Mouse (Mus musculus): ENCODE measurements around the gene Mertk.

GRCm38 (mm10) chr2:128697047-128697446 is 1.7 kb upstream of the Mertk start:
- TF ChIP-seq CTCF (IDR thresholded peaks at IDR 0.05; ENCODE audit: extremely low read depth, insufficient read depth, insufficient read length, insufficient replicate concordance) (no peak), POLR2A (IDR thresholded peaks at IDR 0.05; ENCODE audit: low read depth, low read length) (no peak)

All from spleen, adult 2 months (tissue).